Mouse (Mus musculus) B cell, adult 2 months (primary cell): Measurements from ENCODE around the gene Nfatc3.

ENCODE experiments used
- DNase-seq, 2 experiments: peaks; one replicate each; pipeline ENCODE4 v3.0.0; 2022

Gene Nfatc3

DNA sequence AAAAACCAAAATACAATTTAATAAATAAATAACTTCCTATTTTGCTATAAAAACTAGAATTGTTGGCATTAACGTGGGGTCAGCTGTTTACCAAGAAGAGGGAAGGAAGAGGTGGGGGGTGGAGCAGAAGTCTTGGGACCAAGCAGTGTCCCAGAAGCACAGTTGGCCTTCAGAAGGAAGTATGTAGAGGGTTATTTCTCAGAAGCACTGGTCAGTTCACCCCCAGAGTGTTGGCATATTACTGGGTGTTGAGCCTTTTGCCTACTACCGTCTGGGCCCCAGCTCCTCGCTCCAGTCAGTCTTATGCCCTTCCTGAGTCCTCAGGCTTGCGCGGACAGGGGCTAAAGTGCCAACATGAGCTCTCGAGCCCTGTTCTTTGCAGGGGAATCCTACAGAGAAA lies 90.4 kb downstream of the Nfatc3 start:
- DNase-seq, result no peak

DNA sequence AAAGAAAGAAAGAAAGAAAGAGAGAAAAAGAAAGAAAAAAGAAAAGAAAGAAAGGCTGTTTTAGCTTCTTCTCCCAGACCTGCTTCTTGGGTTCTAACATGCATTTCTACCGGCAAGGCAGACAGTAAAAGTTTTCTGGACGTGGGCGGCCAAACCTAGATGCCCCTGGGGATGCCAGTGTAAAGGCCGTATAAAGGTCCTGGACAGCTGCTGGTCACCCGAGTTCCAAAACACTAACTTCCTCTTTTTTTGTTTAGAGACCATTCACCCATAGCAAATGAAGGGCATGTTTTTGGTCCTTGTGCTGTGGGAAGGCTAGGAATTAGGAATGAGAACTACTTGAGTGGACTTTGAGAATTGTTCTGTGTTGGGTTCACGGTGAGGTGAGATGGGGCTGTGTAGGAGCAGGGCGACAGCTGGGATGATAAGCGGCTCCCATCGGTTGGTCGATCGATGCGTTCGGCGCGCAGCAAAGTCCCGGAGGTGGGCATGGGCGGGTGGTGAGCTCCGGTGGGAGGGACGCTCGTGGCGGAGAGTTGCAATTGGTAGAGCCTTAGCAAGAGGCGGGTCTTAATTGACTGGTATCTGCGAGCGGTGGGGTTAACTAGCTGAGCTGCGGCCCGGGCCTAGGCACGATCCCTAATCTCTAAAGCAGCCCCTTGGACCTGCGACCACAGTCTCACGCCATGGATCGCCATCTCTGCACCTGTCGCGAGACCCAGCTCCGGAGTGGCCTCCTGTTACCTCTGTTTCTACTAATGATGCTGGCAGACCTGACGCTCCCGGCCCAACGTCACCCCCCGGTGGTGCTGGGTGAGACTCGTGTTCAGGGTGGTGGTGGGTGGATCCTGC lies 91.4 kb downstream of the Nfatc3 start, which contains the start of gene Pla2g15:
Gene Pla2g15, plus strand, starts transcription at position 599 of the 852 bp plus-strand sequence.
- DNase-seq, result peak; percentile 93 to 94

DNA sequence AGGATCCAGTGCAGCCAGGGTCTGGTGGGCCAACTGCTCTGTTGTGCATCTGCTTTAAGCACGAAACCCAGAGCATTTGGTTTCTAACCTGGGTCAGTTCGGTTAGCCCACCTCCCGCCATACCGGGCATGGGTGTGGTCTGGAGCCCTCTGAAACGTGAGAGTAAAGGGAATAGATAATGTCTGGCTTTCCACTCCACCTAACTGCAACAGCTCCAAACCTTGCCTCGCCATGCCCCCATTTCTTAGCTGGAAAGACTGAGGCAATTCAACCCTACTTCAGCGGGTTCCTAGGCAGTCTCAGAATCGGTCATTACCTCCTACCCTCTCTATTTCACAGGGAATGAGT lies 92.0 kb downstream of the Nfatc3 start:
- DNase-seq, result no peak

DNA sequence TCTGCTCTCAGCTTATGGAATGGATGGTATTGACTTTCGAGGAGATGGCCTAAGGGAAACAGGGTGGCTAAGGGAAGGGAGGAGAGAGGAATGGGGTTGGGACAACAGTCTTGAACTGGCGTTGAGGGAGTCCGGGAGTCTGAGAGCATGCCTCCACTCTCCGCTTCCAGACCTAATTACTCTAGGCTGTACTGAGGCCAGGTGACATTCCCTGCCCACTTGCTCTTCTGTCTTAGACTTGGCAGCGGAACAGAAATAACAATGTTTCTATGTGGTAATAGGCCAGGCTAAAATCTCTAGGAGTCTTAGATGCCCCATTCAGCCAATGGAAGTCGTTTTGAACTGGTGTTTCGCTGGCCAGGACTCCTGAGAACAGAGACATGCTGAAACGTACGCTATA lies 92.4 kb downstream of the Nfatc3 start:
- DNase-seq, result no peak

DNA sequence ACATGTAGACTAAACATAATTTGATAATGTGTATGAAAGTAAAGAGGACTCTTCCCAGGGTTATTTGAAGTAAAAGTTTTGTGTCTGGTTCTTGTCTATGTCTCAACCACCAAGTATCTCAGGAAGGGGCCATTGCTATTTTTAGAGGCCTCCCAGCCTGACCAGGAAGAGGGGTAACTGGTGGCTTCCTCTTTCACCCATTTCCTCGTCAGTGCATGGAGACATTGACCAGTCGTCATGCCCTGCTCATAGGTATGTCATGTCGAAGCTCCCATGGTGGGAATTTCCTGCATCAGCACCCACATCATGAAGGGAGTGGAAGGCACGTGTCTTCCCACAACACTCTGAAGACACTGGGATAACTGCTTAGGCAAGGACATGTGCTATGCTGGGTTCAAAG lies 94.2 kb downstream of the Nfatc3 start:
- DNase-seq, result no peak

DNA sequence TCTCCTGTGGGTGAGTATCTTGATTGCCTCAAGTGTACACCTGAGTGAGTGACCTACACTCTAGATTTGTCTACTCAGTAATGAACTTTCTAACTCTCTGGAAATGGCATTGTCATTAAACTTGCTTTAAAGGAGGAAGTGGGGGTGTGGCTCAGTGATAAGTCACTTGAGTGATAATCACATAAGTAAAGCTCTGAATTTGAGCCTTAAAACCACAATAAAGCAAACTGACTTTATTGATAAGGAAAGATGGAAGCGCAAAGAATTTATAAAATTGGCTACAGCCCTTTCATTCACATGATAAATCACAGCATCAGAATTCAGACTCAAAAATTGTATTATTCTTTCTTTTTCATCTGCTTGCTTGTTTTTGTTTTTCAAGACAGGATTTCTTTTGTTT lies 98.8 kb downstream of the Nfatc3 start:
- no peak for DNase-seq

DNA sequence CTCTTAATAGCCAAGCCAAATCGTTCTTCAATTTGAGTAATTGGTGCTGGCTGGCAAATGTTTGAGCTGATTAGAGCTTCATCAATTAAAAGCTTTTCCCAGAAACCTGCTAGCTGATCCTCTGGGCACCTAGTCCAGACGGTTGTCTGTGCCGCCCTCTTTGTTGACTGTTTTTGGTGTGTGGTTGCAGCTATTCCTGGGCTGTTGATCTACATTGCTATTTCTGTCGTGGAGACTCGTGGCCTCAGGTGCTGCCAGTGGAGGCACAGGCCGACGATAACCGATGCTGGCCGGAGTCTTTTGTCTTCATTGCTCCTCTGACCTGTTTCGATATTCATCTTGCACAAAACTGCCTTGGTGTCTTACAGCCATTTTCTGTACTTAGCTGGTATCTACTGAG lies 99.7 kb downstream of the Nfatc3 start:
- no peak for DNase-seq

DNA sequence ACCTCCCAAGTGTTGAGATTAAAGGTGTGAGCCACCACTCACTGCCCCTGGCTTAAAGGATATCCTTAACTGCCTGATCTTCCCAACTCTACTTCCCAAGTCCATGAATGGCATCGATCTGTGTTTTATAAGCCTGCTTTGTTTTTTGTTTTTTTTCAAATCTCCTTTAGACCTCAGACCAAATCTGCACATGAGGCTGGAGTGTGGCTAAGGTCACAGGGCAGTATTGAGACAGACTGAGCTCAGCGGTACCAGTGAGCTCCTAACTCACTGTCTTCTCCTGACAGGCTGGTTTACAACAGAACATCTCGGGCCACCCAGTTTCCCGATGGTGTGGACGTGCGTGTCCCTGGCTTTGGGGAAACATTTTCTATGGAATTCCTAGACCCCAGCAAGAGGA lies 101.2 kb downstream of the Nfatc3 start:
- DNase-seq, result no peak

DNA sequence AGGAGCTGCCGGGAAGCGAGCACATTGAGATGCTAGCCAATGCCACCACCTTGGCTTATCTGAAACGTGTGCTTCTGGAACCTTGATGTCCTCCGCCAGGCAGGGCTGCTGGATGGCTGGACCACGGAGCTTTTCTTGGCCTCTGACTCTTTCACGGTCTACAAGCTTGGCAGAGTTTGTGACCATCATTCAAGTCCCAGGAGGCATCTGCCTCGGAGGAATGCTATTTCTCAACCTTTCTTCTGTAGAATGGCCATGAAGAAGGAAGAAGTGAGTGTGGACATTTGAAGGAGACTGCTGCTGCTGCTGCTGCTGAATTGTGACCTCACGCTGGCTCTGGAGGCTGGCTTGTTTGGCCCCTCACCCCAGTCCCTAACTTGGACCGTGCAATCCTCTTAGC lies 104.6 kb downstream of the Nfatc3 start:
- no peak for DNase-seq

DNA sequence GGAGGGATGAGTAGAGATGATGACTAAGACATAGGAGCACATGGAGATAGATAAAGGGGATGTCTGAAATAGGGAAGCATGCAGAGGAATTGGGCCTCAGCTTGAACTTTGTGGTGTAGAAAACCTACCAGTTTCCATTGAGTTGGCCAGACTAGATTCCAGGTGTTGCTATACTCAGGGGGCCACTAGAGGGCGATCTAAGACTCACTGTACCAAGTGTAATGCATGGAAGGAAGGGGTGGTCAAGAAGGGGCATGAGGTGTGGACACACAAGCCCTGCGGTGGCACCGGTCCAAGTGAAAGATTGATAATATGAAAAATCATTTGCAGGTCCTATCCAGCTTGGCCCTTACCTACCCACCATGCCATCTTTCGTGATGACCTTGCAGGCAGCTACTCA lies 106.8 kb downstream of the Nfatc3 start:
- DNase-seq, result peak; percentile 83 to 86

DNA sequence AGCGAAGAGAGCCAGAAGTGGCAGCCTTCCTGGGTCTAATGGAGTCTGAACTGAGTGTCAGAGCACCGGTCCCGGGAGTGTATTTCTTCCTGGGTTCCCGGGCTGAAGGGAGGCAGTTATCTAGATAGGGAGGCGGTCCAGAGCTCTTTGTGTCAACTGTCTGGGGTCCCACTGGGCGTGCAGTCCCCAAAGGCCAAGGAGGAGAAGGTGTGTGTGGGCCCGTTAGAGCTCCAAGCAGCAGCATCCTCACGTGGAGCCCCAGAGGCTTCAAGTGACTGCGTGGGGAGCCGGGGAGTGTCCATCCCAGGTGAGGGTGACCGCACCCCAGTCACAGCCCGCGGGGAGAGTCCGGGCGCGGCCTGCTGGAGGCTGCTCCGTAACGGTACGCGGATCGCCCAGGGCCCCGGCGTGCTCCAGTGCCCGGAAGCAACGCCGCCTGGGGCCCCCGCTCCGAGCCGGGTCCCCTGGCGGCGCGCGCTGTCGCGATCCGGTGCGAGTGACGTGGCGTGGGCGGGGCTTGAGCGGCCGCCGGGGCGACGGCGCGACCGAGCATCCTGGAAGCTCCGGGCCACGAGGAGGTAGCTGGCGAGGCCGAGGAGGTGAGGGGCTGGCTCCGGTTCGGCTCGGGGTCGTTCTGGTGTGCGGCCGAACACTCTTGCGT lies 109.8 kb downstream of the Nfatc3 start, which contains the start of gene Slc7a6:
Gene Slc7a6, plus strand, starts transcription at position 502 of the 661 bp plus-strand sequence.
- DNase-seq, result peak; percentile 93 to 95

DNA sequence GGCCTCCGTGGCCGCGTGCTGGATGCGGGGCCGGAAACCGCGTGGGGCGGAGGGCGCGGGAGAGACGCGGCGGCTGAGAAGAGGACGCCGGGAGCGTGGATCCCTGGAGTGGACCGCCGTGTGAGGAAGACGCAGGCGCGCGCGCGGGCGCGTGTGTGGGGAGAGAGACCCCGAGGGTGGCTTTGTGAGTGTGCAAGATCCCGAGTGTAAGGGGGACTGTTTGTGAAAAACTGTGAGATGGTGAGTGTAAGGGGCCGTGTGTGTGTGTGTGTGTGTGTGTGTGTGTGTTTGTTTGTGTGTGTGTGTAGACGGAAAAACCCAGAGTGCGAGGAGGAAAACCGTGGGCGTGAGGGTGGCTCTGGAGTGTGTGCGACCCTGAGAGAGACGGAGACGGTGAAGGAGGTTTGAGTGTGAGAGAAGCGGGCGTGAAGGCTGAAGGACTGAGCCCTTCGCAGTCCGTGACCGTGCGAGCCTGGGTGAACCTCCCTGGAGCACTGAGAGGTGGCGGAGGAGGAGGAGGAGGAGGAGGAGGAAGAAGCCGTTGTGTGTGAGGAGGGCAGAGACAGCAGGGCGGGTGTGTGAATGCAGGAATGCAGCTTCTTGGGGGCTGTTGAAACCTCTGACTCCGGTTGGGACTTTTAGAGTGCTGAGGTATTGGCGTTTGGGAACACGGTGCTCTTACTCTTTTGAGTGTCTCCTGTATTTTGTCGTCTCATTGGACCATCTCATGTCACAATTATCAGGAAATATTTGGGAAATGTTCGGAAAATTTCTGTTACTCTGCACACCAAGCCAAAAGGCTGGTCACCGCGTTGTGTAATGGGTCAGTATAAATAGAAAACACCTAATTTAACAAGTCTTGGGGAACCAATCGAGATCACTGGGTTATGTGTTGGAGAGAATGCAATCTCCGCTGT lies 110.6 kb downstream of the Nfatc3 start:
- DNase-seq, result no peak

DNA sequence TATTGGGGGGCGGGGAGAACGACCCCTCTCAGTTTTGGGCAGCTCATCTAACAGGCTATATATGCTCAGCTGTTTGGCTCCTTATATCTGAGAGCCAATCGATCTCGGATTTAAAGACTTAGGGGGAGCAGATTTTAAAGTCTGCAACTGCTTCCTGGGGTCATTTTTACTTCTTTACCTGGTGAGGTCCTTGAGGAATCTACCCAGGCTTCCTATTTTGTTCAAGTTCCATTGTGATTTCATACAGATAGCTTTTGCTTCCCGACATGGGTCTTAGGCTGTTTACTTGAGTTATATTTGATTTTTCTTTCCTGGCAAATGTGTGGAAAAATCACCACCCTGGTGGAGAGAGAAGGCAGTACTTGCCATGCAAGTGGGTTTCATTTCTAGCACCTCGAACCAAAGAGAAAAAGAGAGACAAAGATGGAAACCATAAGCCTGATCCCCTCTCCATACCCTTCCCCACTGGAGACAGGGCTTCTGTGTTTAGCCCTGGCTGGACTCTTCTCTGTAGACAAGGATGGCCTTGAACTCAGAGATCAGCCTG lies 111.4 kb downstream of the Nfatc3 start:
- DNase-seq, result peak in 1 of 2 experiments; percentile 11

DNA sequence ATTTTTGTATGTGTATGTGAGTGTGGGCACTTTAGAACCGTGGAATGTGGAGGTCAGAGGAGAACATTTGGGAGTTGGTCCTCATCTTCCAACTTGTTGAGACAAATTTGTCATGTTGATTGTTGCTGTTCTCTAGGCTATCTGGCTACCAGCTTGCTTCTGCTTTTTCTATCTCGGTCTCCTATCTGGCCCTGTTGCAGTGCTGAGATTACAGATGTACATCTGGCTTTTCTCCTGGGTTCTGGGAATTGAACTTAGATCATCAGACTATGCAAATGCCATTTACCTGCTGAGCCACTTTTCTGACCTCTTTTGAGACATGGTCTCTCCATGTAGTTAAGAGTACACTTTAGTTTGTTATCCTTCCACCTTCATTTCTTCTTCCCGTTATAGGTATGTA lies 114.9 kb downstream of the Nfatc3 start:
- no peak for DNase-seq

DNA sequence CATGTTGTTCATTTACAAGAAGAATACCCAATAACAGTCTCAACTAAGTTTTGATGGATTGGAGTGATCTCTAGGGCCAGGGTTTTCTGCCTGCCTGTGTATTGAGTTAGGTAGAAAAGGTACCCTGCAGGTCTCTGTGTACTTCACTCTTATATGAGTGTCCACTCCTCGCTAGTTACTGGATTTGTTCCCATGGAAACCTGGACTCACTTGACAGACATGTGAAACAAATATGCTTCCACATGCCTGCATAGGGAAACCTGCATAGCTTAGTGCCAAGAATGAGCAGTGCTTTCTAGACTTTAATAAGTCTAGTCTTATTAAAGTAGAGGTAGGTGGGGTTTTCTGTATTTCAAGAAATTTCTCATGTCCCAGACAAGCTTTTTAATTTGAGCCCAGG lies 118.3 kb downstream of the Nfatc3 start:
- no peak for DNase-seq

DNA sequence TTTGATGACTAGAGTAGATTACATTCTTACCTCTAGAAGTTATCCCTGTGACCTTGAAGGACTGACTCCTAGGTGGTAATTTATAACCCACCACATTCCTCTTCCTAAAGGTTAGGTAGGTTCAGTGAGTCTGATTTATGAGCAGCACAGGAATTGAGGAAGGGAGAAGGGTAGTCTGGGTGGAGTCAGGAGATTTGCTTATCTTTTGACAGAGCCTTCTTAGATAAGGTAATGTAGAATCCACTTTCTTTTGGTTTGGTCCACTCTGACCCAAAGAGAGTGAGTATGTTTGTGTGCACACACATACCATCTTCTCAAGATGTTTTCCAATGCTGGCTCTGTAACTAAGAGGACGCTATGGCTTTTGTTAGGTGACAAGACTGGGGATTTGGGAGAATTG lies 119.0 kb downstream of the Nfatc3 start:
- DNase-seq, result no peak

DNA sequence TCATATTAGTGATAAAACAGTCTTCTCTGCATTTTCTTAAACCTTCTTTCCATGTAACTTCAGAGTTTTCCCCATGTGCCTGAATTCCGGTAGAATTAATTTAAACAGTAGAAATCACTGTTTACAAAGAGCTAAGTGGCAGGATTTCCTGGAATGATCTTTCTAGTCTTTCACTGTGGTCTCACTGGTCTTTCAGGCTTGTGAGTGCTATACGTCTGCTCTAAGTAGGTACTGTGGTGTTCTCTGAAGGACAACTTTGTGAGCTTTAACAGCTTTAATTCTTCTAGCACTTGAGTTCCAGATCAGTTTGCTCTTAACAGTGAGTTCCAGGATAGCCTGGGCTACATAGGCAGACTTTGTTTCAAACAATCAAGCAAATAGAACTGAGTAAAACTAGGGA lies 119.8 kb downstream of the Nfatc3 start:
- DNase-seq, result no peak
